Mouse (Mus musculus) telencephalon, adult 2 months (tissue): ENCODE results near the gene Pmvk.

ENCODE experiments used
- DNase-seq: peaks from one replicate; pipeline ENCODE4 v3.0.0-alpha.2; 2011; ENCODE audit warnings: low read depth, low spot score

Pmvk gene

GRCm38 (mm10) chr3:89481488-89481887 is 27.1 kb downstream of the Pmvk start:
- DNase-seq, result no peak

- DNase-seq, result no peak
Observed at GRCm38 (mm10) chr3:89482249-89482648, 27.9 kb downstream of the Pmvk start.

DNA sequence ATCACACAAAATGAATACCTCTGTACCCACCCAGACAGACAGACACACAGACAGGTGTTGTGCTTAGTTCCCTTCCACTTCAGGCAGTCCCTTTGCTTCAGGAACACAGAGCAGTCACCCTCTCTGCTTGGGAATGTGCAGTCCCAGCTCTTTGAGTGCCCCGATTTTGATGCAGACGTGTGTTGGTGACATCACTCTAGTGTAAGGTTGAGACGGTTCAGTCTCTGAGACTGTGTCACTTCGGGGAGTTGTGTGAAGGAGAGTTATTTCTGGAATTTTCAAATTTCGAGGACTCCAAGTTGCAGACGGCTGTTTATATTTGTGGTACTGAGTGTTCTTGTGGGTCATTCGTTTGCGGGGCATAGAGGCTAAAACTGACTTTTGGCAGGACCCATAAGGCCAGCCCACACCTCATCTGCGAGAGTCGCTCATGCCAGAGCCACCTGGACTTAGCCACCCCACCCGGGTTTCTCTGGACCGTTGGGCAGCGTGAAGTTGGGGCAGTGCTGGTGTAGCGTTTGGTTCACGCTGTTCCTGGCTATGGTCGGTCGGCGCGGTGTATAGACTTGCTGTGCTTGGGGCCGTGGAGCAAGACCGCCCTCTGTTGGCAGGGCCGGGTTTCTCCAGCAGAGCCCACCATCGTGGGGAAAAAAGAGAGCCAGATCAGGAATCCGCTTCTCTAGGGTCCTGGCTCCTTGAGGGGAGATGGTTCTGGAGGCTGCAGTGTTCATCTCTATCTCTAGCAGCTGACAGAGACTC is 30.6 kb downstream of the Pmvk start:
- no peak for DNase-seq

- DNase-seq, result no peak
Observed at GRCm38 (mm10) chr3:89486111-89486510, 31.8 kb downstream of the Pmvk start.

GRCm38 (mm10) chr3:89486916-89487702 is 32.8 kb downstream of the Pmvk start:
- DNase-seq, result no peak

GRCm38 (mm10) chr3:89490790-89491189 is 36.4 kb downstream of the Pmvk start:
- no peak for DNase-seq

GRCm38 (mm10) chr3:89491559-89491958 is 37.2 kb downstream of the Pmvk start:
- no peak for DNase-seq

- no peak for DNase-seq
Observed at GRCm38 (mm10) chr3:89492701-89493151, 38.4 kb downstream of the Pmvk start.

DNA sequence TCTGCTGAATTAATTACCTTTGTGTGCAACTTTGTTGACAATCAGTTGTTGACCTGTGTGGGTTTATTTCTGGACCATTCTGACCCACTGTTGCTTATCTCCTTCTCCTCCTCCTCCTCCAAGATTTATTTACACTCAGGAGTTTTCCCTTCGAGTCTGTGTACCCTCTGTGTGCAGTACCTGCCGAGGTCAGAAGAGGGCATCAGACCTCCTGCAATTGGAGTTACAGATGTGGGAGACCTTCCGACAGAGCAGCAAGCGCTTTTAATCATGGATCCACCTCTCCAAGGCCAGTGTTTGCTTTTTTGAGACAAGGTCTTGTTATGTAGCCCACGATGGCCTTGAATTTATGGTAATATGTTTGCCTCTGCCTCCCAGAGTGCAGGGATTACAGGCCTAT is 40.3 kb downstream of the Pmvk start:
- no peak for DNase-seq

DNA sequence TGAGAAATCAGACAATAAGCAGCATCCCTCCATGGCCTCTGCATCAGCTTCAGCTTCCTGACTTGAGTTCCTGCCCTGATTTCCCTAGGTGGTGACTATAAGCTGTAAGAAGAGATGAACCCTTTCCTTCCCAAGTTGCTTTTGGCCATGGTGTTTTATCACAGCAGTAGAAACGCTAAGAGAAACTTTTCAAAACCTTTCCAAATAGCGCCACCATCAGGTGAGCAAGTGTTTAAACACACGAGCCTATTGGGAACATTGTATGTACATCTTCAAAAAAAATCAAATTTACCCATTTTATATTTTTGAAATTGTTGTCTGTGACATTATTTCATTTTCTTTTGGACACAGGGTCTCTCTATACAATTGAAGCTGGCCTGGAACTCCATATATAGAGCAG is 42.0 kb downstream of the Pmvk start:
- no peak for DNase-seq

GRCm38 (mm10) chr3:89499696-89500095 is 45.4 kb downstream of the Pmvk start:
- DNase-seq, result no peak

DNA sequence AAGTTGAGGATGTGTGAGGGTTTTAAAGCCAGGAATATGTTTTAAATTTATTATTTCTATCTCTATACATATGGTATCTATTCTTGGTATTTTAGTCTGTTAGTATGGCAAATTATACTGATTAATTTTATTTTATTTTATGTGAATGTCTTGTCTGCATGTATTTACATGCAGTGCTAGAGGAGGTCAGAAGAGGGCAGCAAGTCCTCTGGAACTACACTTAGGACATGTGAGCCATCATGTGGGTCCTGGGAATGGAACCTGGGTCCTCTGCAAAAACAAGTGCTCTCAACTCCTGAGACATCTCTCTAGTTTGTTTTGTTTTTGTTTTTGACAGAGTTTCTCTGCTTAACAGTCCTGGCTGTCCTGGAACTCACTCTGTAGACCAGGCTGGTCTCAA is 47.1 kb downstream of the Pmvk start:
- no peak for DNase-seq

- no peak for DNase-seq
Observed at GRCm38 (mm10) chr3:89502551-89502950, 48.2 kb downstream of the Pmvk start.

- DNase-seq, result no peak
Observed at GRCm38 (mm10) chr3:89508041-89508440, 53.7 kb downstream of the Pmvk start.

DNA sequence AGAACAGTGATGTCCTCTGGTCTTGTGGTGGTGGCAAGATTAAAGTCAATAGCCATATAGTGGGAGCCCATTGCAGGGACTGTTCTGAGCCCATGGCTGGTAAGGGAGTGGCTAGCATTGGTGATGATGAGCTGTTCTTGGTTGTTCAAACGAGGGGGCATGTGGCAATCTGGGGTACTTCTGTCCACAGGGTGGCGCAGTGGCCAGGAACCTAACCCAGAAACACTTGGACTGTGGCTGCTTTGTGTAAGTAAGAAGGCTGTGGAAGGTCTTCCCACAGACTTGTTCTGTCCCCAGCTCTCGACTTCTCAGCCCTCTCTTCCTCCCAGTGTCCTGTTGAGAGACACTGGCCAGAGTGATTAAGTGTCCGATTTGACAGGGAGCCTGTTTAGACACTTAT is 56.6 kb downstream of the Pmvk start:
- no peak for DNase-seq

GRCm38 (mm10) chr3:89511400-89511799 is 57.1 kb downstream of the Pmvk start:
- DNase-seq, result no peak

DNA sequence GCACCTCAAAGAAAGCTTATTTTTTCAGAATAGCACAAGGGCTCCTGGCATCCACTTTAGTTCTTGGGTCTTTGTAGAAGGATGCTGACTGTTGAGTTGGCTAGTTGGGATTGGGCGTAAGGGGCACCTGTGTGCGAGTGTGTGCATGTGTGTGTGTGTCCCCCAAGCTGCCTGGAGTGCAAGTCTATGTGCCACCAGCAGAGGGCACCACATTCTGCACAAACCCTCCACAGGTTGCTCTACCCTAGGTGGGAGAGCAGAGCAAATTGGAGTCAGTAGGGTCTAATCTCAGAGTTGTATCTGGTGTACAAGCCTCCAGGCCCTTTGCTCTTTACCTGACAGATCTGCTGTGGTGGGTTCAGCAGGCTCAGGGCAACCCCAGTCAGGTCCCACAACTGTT is 57.9 kb downstream of the Pmvk start:
- DNase-seq, result no peak

DNA sequence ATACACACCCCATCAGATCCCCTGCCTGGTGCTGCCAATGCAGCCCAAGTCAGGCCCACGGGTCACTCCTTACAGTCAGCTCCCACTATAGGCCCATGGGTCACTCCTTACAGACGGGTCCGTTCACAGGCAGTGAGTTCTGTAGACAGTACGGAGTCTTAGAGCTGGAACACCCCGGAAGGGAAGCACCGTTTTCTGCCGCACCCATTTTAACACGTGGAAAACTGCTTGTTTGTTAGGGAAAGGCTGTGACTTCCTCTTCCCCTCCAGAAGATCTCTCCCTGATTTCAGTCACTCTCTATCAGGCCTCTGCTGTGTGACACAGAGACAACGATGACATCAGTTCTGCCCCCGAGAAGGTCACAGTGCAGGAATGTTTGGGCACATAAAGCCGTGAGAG is 61.1 kb downstream of the Pmvk start:
- DNase-seq, result no peak

- DNase-seq, result no peak
Observed at GRCm38 (mm10) chr3:89516321-89516720, 62.0 kb downstream of the Pmvk start.
